Mouse (Mus musculus) urinary bladder, postnatal 14 days (tissue): ENCODE results near the gene Apobec3.
A peak's percentile ranks its signal among the peaks of the same experiment; 100 is the strongest.

ENCODE experiments used
- DNase-seq: peaks from one replicate; pipeline ENCODE4 v3.0.0; 2021; ENCODE audit warnings: low spot score

The Apobec3 gene

GRCm38 (mm10) chr15:79951226-79951625 is 59.8 kb downstream of the Apobec3 start:
- no peak for DNase-seq

GRCm38 (mm10) chr15:79951730-79952503 is 60.5 kb downstream of the Apobec3 start:
- DNase-seq, result peak; percentile 21

GRCm38 (mm10) chr15:79952504-79953231 is 61.2 kb downstream of the Apobec3 start:
- no peak for DNase-seq

GRCm38 (mm10) chr15:79953470-79953869 is 62.0 kb downstream of the Apobec3 start:
- no peak for DNase-seq

GRCm38 (mm10) chr15:79956559-79956958 is 65.1 kb downstream of the Apobec3 start:
- no peak for DNase-seq

- no peak for DNase-seq
These were observed 67.0 kb downstream of the Apobec3 start for GRCm38 (mm10) chr15:79958418-79958817.

- no peak for DNase-seq
These were observed 70.0 kb downstream of the Apobec3 start for GRCm38 (mm10) chr15:79961366-79961921.

- DNase-seq, result no peak
These were observed 71.2 kb downstream of the Apobec3 start for GRCm38 (mm10) chr15:79962661-79963060.

- no peak for DNase-seq
These were observed 72.9 kb downstream of the Apobec3 start for GRCm38 (mm10) chr15:79964376-79964775.
